12 mouse cellular contexts compared by ENCODE assay signal in genomic region chr8:46236441-46237223, GRCm38 (mm10). TPM values are rescaled to one million over a fixed set of nuclear protein-coding genes. Genes with fewer than 3 reads are reported as not detected.
A peak's percentile ranks its signal among the peaks of the same experiment; 100 is the strongest.
DNase-seq lines count a peak whose midpoint lies in the region; ATAC-seq and TF ChIP-seq lines count a peak whose summit lies in the region.
"Had no signal": no experiment of that assay in that cellular context is flagged by ENCODE, and none has a peak within 500 bp of the region (broad histone marks: within the 10 kb centered on the region; RNA-seq: fewer than 3 reads in every experiment).

No protein-coding gene starts in this region.

- H3K27ac ChIP-seq in forebrain, embryonic 14.5 days (ENCODE audit: low read depth, low read length), result no peak overlapping the region
- H3K27ac ChIP-seq in forebrain, embryonic 12.5 days, result no peak overlapping the region
- no peak overlapping the region for H3K27ac ChIP-seq in neural tube, embryonic 15.5 days (replicated peaks)

- ATAC-seq in forebrain, embryonic 14.5 days, result no peak
- ATAC-seq in forebrain, embryonic 12.5 days (ENCODE audit: low FRiP score), result no peak
- ATAC-seq in granulocyte monocyte progenitor cell, adult 5-6 weeks (replicated peaks; ENCODE audit: poor library complexity, severe bottlenecking), result peak; percentile 22; the same call in 1 of the 2 replicates
- ATAC-seq in neural tube, embryonic 15.5 days (ENCODE audit: low FRiP score), result no peak

- no peaks in the 10 kb centered on the region for H3K9me3 ChIP-seq in forebrain, embryonic 14.5 days (replicated peaks; ENCODE audit: control insufficient read depth, low read length)
- H3K9me3 ChIP-seq in forebrain, embryonic 12.5 days, result no peaks in the 10 kb centered on the region
- H3K9me3 ChIP-seq in neural tube, embryonic 15.5 days (replicated peaks), result no peaks in the 10 kb centered on the region

- no peaks in the 10 kb centered on the region for H3K27me3 ChIP-seq in forebrain, embryonic 14.5 days (replicated peaks; ENCODE audit: control insufficient read depth, insufficient read depth, low read length)
- H3K27me3 ChIP-seq in forebrain, embryonic 12.5 days, result peaks cover 17% of the 10 kb centered on the region
- H3K27me3 ChIP-seq in myocyte (ENCODE audit: control insufficient read depth, insufficient read depth, insufficient read length), result peaks cover 5% of the 10 kb centered on the region
- H3K27me3 ChIP-seq in neural tube, embryonic 15.5 days (replicated peaks), result 0 out of 2 replicates have a peak, but pooled peaks cover 3% of the 10 kb centered on the region

- WGBS in forebrain, embryonic 14.5 days, result 68% methylated on average over 7 of the region's 7 CpGs
- WGBS in forebrain, embryonic 12.5 days, result 77% methylated on average over 7 of the region's 7 CpGs
- WGBS in neural tube, embryonic 15.5 days, result 72% methylated on average over 7 of the region's 7 CpGs

- no peak overlapping the region for H3ac ChIP-seq in myocyte (ENCODE audit: control insufficient read depth, insufficient read length)

- no peaks in the 10 kb centered on the region for H3K79me2 ChIP-seq in myocyte (ENCODE audit: control insufficient read depth, insufficient read depth)

- TF ChIP-seq POLR2A in myocyte (IDR thresholded peaks at IDR 0.05; ENCODE audit: insufficient read length, low read depth), result no peak

- DNase-seq in forebrain, embryonic 14.5 days (ENCODE audit: low spot score), result peak; percentile 33
- DNase-seq in lung, postnatal 36 days, result peak; percentile 10
- DNase-seq in lung, postnatal 14 days, result no peak
- no peak for DNase-seq in cerebellum, adult 11 months
- DNase-seq: kidney, adult 2 months had no signal

- no peaks in the 10 kb centered on the region for H3K36me3 ChIP-seq in forebrain, embryonic 14.5 days (ENCODE audit: control insufficient read depth, insufficient read depth, low read length)
- H3K36me3 ChIP-seq in forebrain, embryonic 12.5 days (replicated peaks), result no peaks in the 10 kb centered on the region
- H3K36me3 ChIP-seq in myocyte (ENCODE audit: control insufficient read depth, insufficient read depth), result no peaks in the 10 kb centered on the region
- no peaks in the 10 kb centered on the region for H3K36me3 ChIP-seq in neural tube, embryonic 15.5 days

- H3K4me1 ChIP-seq in forebrain, embryonic 14.5 days (ENCODE audit: control insufficient read depth, insufficient read depth, low read length), result no peaks in the 10 kb centered on the region
- no peaks in the 10 kb centered on the region for H3K4me1 ChIP-seq in forebrain, embryonic 12.5 days
- no peaks in the 10 kb centered on the region for H3K4me1 ChIP-seq in neural tube, embryonic 15.5 days

- no peak overlapping the region for H3K9ac ChIP-seq in forebrain, embryonic 14.5 days (ENCODE audit: low read length)
- no peak overlapping the region for H3K9ac ChIP-seq in forebrain, embryonic 12.5 days
- no peak overlapping the region for H3K9ac ChIP-seq in neural tube, embryonic 15.5 days (replicated peaks)

- H3K4me3 ChIP-seq in forebrain, embryonic 14.5 days (ENCODE audit: low read depth, low read length), result no peak overlapping the region
- no peak overlapping the region for H3K4me3 ChIP-seq in forebrain, embryonic 12.5 days (replicated peaks)
- no peak overlapping the region for H3K4me3 ChIP-seq in myocyte
- H3K4me3 ChIP-seq in neural tube, embryonic 15.5 days (replicated peaks), result no peak overlapping the region

- H3K4me2 ChIP-seq in forebrain, embryonic 14.5 days (ENCODE audit: low read length), result no peak overlapping the region
- no peak overlapping the region for H3K4me2 ChIP-seq in forebrain, embryonic 12.5 days
- H3K4me2 ChIP-seq in myocyte (ENCODE audit: low read depth), result peak overlapping the region; percentile 63
- H3K4me2 ChIP-seq in neural tube, embryonic 15.5 days, result no peak overlapping the region

TF ChIP-seq in myocyte, 11 proteins besides CTCF, POLR2A, EP300 and RAD21:
- peak in 1 of 3 experiments; percentile 18 for TF ChIP-seq MYOD1 (IDR thresholded peaks at IDR 0.05; ENCODE audit: control insufficient read depth in 1 of 3, insufficient read length in 2 of 3, low read depth in 2 of 3)
- TF ChIP-seq POLR2AphosphoS2 (IDR thresholded peaks at IDR 0.05; ENCODE audit: insufficient read length, low read depth), result no peak

RNA-seq across cellular contexts. Expression of gene Slc25a4, which starts 25.5 kb away (rescaled TPM):
- polyA plus RNA-seq in forebrain, embryonic 14.5 days (2014; fragmentation: Nextera tagmentation; extraction: Ambion mirVana), result 688 and 693 TPM in 2 replicates
- 448 and 462 TPM in 2 replicates for polyA plus RNA-seq in forebrain, embryonic 12.5 days (2016; fragmentation: Nextera tagmentation; extraction: Ambion mirVana)
- 71.7 and 105 TPM in 2 replicates for total RNA-seq in granulocyte monocyte progenitor cell, adult 5-6 weeks (2014; fragmentation: Nextera tagmentation)
- 169 and 178 TPM in 2 replicates for total RNA-seq in granulocyte monocyte progenitor cell, adult 5-6 weeks (2017)
- 368 TPM for polyA plus RNA-seq in myocyte (2012; fragmentation: generic; extraction: Trizol)
- 979 and 1,100 TPM in 2 replicates for polyA plus RNA-seq in neural tube, embryonic 15.5 days (2015; fragmentation: Nextera tagmentation; extraction: Ambion mirVana)

RNA-seq across cellular contexts. Expression of gene Helt, which starts 57.8 kb away (rescaled TPM):
- 5.4 and 5.9 TPM in 2 replicates for polyA plus RNA-seq in forebrain, embryonic 14.5 days (2014; fragmentation: Nextera tagmentation; extraction: Ambion mirVana)
- 11.1 and 13.0 TPM in 2 replicates for polyA plus RNA-seq in forebrain, embryonic 12.5 days (2016; fragmentation: Nextera tagmentation; extraction: Ambion mirVana)
- total RNA-seq in granulocyte monocyte progenitor cell, adult 5-6 weeks (2014; fragmentation: Nextera tagmentation), result not detected in 2 replicates
- not detected in 2 replicates for total RNA-seq in granulocyte monocyte progenitor cell, adult 5-6 weeks (2017)
- not detected for polyA plus RNA-seq in myocyte (2012; fragmentation: generic; extraction: Trizol)
- not detected in 2 replicates for polyA plus RNA-seq in neural tube, embryonic 15.5 days (2015; fragmentation: Nextera tagmentation; extraction: Ambion mirVana)
- total RNA-seq: liver, adult 2 months had no signal
- polyA plus RNA-seq: kidney, adult 2 months; liver, adult 2 months; neural tube, embryonic 14.5 days; stomach, embryonic 16.5 days had no signal

Comparison
In these comparisons a context has a peak if more than half of its experiments do, and no peak if none do; other contexts are left out.
1. DNase-seq: peak in forebrain, embryonic 14.5 days (single experiment) and lung, postnatal 36 days (single experiment); none in lung, postnatal 14 days (single experiment) and cerebellum, adult 11 months (single experiment).